Mouse (Mus musculus): ENCODE measurements around the gene Btbd9. TPM values are rescaled to one million over a fixed set of nuclear protein-coding genes. Genes with fewer than 3 reads are reported as not detected.

The Btbd9 gene
- total and polyA plus RNA-seq, 3 experiments, result 24.7 to 33.8 TPM; not detected in 1

DNA sequence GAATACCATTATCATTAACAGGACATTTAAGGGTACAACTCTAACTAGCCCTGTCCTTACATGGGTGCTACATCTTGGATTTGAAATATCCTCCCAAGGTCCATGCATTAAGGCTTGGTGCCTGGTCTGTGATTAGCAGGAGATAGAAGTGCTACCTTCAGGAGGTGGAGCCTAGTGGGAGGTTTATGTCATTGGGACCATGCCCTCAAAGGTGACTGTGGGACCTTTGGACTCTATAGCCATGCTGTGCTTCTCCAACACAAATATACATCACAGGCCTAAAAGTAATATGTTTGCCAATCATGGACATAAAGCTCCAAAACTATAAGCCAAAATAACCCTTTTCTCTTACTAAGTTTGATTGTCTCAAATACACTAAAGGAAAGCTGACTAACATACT is 7.8 kb downstream of the Btbd9 start:
- Histone ChIP-seq H3K4me1 (ENCODE audit: control insufficient read depth in 1 of 2, insufficient read depth in 2 of 2, low read length in 2 of 2) (peaks cover 0 to 5% of the 10 kb centered on the region in 2 experiments; a peak in 2 of 4 replicates), H3K9me3 (replicated peaks; ENCODE audit: insufficient read depth, low read length) (no peaks in the 10 kb centered on the region), H3K27ac (ENCODE audit: control insufficient read depth, low read depth, low read length) (no peak overlapping the region), H3K4me3 (ENCODE audit: control insufficient read depth in 1 of 2, insufficient read depth in 1 of 2, low read depth in 2 of 2, low read length in 2 of 2) (no peak overlapping the region), H3K36me3 (ENCODE audit: control insufficient read depth in 1 of 2, insufficient read depth in 2 of 2, low read length in 2 of 2) (peaks cover 0 to 9% of the 10 kb centered on the region in 2 experiments; a peak in 2 of 4 replicates), H3K27me3 (ENCODE audit: control insufficient read depth in 1 of 2, insufficient read depth in 2 of 2, low read length in 2 of 2) (no peaks in the 10 kb centered on the region), H3K9ac (ENCODE audit: control insufficient read depth, low read depth, low read length, poor library complexity, severe bottlenecking) (no peak overlapping the region), H3K79me2 (ENCODE audit: control insufficient read depth, insufficient read depth, low read length, poor library complexity) (peaks cover 30% of the 10 kb centered on the region)
- DNase-seq (ENCODE audit: low read depth, low spot score), result no peak
- TF ChIP-seq TCF12 (IDR thresholded peaks at IDR 0.05; ENCODE audit: low read depth, low read length) (no peak), ELF1 (IDR thresholded peaks at IDR 0.05; ENCODE audit: low read depth, low read length) (no peak), GATA1 (IDR thresholded peaks at IDR 0.05; ENCODE audit: low read depth, low read length) (no peak), BHLHE40 (IDR thresholded peaks at IDR 0.05; ENCODE audit: borderline replicate concordance, low read depth, low read length) (no peak), JUND (IDR thresholded peaks at IDR 0.05; ENCODE audit: low read depth, low read length) (no peak), ZKSCAN1 (IDR thresholded peaks at IDR 0.05; ENCODE audit: low read depth, low read length) (no peak), MAZ (IDR thresholded peaks at IDR 0.05; ENCODE audit: low read depth, low read length) (no peak), MAFK (IDR thresholded peaks at IDR 0.05; ENCODE audit: borderline replicate concordance, low read depth, low read length) (no peak), E2F4 (IDR thresholded peaks at IDR 0.05; ENCODE audit: borderline replicate concordance, low read depth, low read length) (no peak), MXI1 (IDR thresholded peaks at IDR 0.05; ENCODE audit: low read depth, low read length) (no peak), GABPA (IDR thresholded peaks at IDR 0.05; ENCODE audit: low read depth, low read length) (no peak), ETS1 (IDR thresholded peaks at IDR 0.05; ENCODE audit: low read depth, low read length) (no peak), USF1 (IDR thresholded peaks at IDR 0.05; ENCODE audit: low read depth, low read length) (no peak), ZMIZ1 (IDR thresholded peaks at IDR 0.05; ENCODE audit: low read depth, low read length) (no peak), SMC3 (IDR thresholded peaks at IDR 0.05; ENCODE audit: low read depth, low read length) (no peak), RAD21 (IDR thresholded peaks at IDR 0.05; ENCODE audit: low read depth, low read length) (no peak), RCOR1 (IDR thresholded peaks at IDR 0.05; ENCODE audit: low read depth, low read length) (no peak), MYB (IDR thresholded peaks at IDR 0.05; ENCODE audit: low read depth, low read length) (no peak), CHD2 (IDR thresholded peaks at IDR 0.05; ENCODE audit: low read length) (no peak)

DNA sequence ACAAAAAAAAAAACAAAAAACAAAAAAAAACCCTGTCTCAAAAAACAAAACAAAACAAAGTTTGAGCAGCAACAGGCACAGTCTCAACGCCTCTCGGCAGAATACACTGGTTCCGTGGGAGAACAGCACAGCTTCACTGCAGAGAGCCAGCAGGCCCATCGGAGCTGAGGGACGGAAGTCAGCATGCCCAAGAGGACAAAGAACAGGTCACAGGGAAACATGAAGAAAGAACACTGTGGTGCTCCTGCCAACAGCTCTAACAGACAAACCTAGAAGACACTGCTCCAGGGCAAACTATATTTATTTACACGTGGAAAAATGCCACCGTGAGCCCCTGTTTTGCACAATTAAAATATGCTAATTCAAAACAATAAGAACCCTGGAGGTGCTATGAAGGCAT is 11.3 kb downstream of the Btbd9 start:
- TF ChIP-seq TBP (IDR thresholded peaks at IDR 0.05; ENCODE audit: low read depth, low read length), result no peak
- H3K36me3 ChIP-seq (ENCODE audit: control insufficient read depth in 1 of 2, insufficient read depth in 2 of 2, low read length in 2 of 2), result peaks cover 0 to 7% of the 10 kb centered on the region in 2 experiments; a peak in 2 of 4 replicates
- H3K27me3 ChIP-seq (ENCODE audit: control insufficient read depth in 1 of 2, insufficient read depth in 2 of 2, low read length in 2 of 2), result no peaks in the 10 kb centered on the region
- H3K9ac ChIP-seq (ENCODE audit: control insufficient read depth, low read depth, low read length, poor library complexity, severe bottlenecking), result no peak overlapping the region
- DNase-seq (ENCODE audit: low read depth, low spot score), result no peak
- H3K4me3 ChIP-seq (ENCODE audit: control insufficient read depth in 1 of 2, insufficient read depth in 1 of 2, low read depth in 2 of 2, low read length in 2 of 2), result no peak overlapping the region
- peaks cover 0 to 5% of the 10 kb centered on the region in 2 experiments; a peak in 2 of 4 replicates for H3K4me1 ChIP-seq (ENCODE audit: control insufficient read depth in 1 of 2, insufficient read depth in 2 of 2, low read length in 2 of 2)
- H3K79me2 ChIP-seq (ENCODE audit: control insufficient read depth, insufficient read depth, low read length, poor library complexity), result peaks cover 19% of the 10 kb centered on the region
- H3K27ac ChIP-seq (ENCODE audit: control insufficient read depth, low read depth, low read length), result no peak overlapping the region
- no peaks in the 10 kb centered on the region for H3K9me3 ChIP-seq (replicated peaks; ENCODE audit: insufficient read depth, low read length)

Measured in MEL (cell line).